Comparison of ENCODE assay signal across 8 mouse cellular contexts in genomic region chr5:30154474-30155394, GRCm38 (mm10). TPM values are rescaled to one million over a fixed set of nuclear protein-coding genes. Genes with fewer than 3 reads are reported as not detected.
DNase-seq lines count a peak whose midpoint lies in the region; ATAC-seq and TF ChIP-seq lines count a peak whose summit lies in the region.

TSS of gene Hadha (minus strand) at chr5:30155162.
TSS of gene Hadhb (plus strand) at chr5:30155248.

- peak within 1 kb of the TSS; percentile 75 for H3K9ac ChIP-seq in embryonic facial prominence, embryonic 14.5 days (ENCODE audit: low read depth, low read length)
- peak within 1 kb of the TSS; percentile 70 for H3K9ac ChIP-seq in limb, embryonic 14.5 days (ENCODE audit: low read depth, low read length, severe bottlenecking)
- H3K9ac ChIP-seq in midbrain, postnatal 0 days (replicated peaks; ENCODE audit: low read length, poor library complexity, severe bottlenecking), result peak within 1 kb of the TSS; percentile 75

- H3K4me3 ChIP-seq in embryonic facial prominence, embryonic 14.5 days (ENCODE audit: low read depth, low read length), result peak within 1 kb of the TSS; percentile 77
- H3K4me3 ChIP-seq in limb, embryonic 14.5 days (replicated peaks; ENCODE audit: low read length), result peak within 1 kb of the TSS; percentile 67
- peak within 1 kb of the TSS; percentile 71 for H3K4me3 ChIP-seq in midbrain, postnatal 0 days (ENCODE audit: low read depth, low read length)

- no peaks in the 10 kb centered on the region for H3K9me3 ChIP-seq in embryonic facial prominence, embryonic 14.5 days (ENCODE audit: control insufficient read depth, low read length)
- H3K9me3 ChIP-seq in limb, embryonic 14.5 days (ENCODE audit: control insufficient read depth, low read length), result no peaks in the 10 kb centered on the region
- H3K9me3 ChIP-seq in midbrain, postnatal 0 days (ENCODE audit: low read length), result no peaks in the 10 kb centered on the region

- TF ChIP-seq POLR2A in limb, embryonic 14.5 days (IDR thresholded peaks at IDR 0.05; ENCODE audit: borderline replicate concordance, extremely low read depth, insufficient read depth, insufficient read length), result peak; percentile 73; the same call in 1 of the 2 replicates

- peak; percentile 25; the same call in 1 of the 2 replicates for TF ChIP-seq CTCF in midbrain, postnatal 0 days (IDR thresholded peaks at IDR 0.05)

- peak; percentile 87 for DNase-seq in 3T3-L1 (ENCODE audit: low read depth, low spot score)
- DNase-seq in adrenal gland, postnatal 4 days (ENCODE audit: low spot score in 2 of 2), result peak; percentile 87 to 92
- DNase-seq in embryonic facial prominence, embryonic 14.5 days (ENCODE audit: low spot score), result peak; percentile 94
- peak; percentile 93 for DNase-seq in heart, adult 8-10 months (ENCODE audit: low spot score)
- DNase-seq in kidney, adult 9 months, result peak; percentile 96
- peak; percentile 87 for DNase-seq in limb, embryonic 14.5 days (ENCODE audit: low spot score)
- peak; percentile 90 for DNase-seq in midbrain, postnatal 0 days (ENCODE audit: low spot score)
- DNase-seq in spleen, postnatal 14 days (ENCODE audit: low spot score in 2 of 2), result peak; percentile 89 to 94

- 0% methylated on average over 49 of the region's 53 CpGs for WGBS in embryonic facial prominence, embryonic 14.5 days
- under 1% methylated on average over 30 of the region's 53 CpGs for WGBS in limb, embryonic 14.5 days
- WGBS in midbrain, postnatal 0 days, result under 1% methylated on average over 53 of the region's 53 CpGs

- no peaks in the 10 kb centered on the region for H3K27me3 ChIP-seq in embryonic facial prominence, embryonic 14.5 days (replicated peaks; ENCODE audit: control insufficient read depth, insufficient read depth, low read length)
- H3K27me3 ChIP-seq in limb, embryonic 14.5 days (ENCODE audit: control insufficient read depth, insufficient read depth, low read length), result no peaks in the 10 kb centered on the region
- H3K27me3 ChIP-seq in midbrain, postnatal 0 days (ENCODE audit: insufficient read depth, low read length), result no peaks in the 10 kb centered on the region

- peak within 1 kb of the TSS; percentile 83 for H3K27ac ChIP-seq in embryonic facial prominence, embryonic 14.5 days (replicated peaks; ENCODE audit: low read depth, low read length)
- H3K27ac ChIP-seq in limb, embryonic 14.5 days (replicated peaks; ENCODE audit: low read depth, low read length), result peak within 1 kb of the TSS; percentile 90
- H3K27ac ChIP-seq in midbrain, postnatal 0 days (ENCODE audit: low read depth, low read length), result peak within 1 kb of the TSS; percentile 92

- H3K4me1 ChIP-seq in embryonic facial prominence, embryonic 14.5 days (ENCODE audit: control insufficient read depth, insufficient read depth, low read length), result peaks cover 6% of the 10 kb centered on the region; the same call in 1 of the 2 replicates
- peaks cover 12% of the 10 kb centered on the region for H3K4me1 ChIP-seq in limb, embryonic 14.5 days (ENCODE audit: control insufficient read depth, insufficient read depth, low read length)
- peaks cover 5% of the 10 kb centered on the region; the same call in 1 of the 2 replicates for H3K4me1 ChIP-seq in midbrain, postnatal 0 days (ENCODE audit: insufficient read depth, low read length)

- peak; percentile 94 for ATAC-seq in embryonic facial prominence, embryonic 14.5 days (ENCODE audit: low read depth)
- ATAC-seq in limb, embryonic 14.5 days (ENCODE audit: low FRiP score, low read depth), result peak; percentile 93
- ATAC-seq in midbrain, postnatal 0 days (ENCODE audit: low FRiP score), result peak; percentile 89

- H3K4me2 ChIP-seq in embryonic facial prominence, embryonic 14.5 days (ENCODE audit: low read depth, low read length), result peak within 1 kb of the TSS; percentile 78
- peak within 1 kb of the TSS; percentile 78 for H3K4me2 ChIP-seq in limb, embryonic 14.5 days (replicated peaks; ENCODE audit: low read depth, low read length, severe bottlenecking)
- H3K4me2 ChIP-seq in midbrain, postnatal 0 days (ENCODE audit: low read depth, low read length, poor library complexity, severe bottlenecking), result peak within 1 kb of the TSS; percentile 71

- H3K36me3 ChIP-seq in embryonic facial prominence, embryonic 14.5 days (ENCODE audit: control insufficient read depth, insufficient read depth, low read length), result no peaks in the 10 kb centered on the region
- 0 out of 2 replicates have a peak, but pooled peaks cover 5% of the 10 kb centered on the region for H3K36me3 ChIP-seq in limb, embryonic 14.5 days (ENCODE audit: control insufficient read depth, insufficient read depth, low read length)
- no peaks in the 10 kb centered on the region for H3K36me3 ChIP-seq in midbrain, postnatal 0 days (ENCODE audit: insufficient read depth, low read length)

RNA-seq across cellular contexts. Expression of gene Hadha, which starts in this region (rescaled TPM):
- 100 to 1,000 TPM; 374 to 422 TPM for total RNA-seq in adrenal gland, postnatal 4 days (2021)
- 120 and 125 TPM in 2 replicates for polyA plus RNA-seq in embryonic facial prominence, embryonic 14.5 days (2014; fragmentation: Nextera tagmentation; extraction: Ambion mirVana)
- 1,000 to 10,000 TPM; 1,298 to 1,376 (median 1,346) TPM for total RNA-seq in heart, adult 8-10 months (2022)
- polyA plus RNA-seq in limb, embryonic 14.5 days (2012; rRNA removed), result 63.8 and 84.0 TPM in 2 replicates
- polyA plus RNA-seq in limb, embryonic 14.5 days (2014; fragmentation: Nextera tagmentation; extraction: Ambion mirVana), result 123 and 124 TPM in 2 replicates
- total RNA-seq in midbrain, postnatal 0 days (2014; rRNA removed), result 42.3 and 54.1 TPM in 2 replicates
- 58.7 and 59.8 TPM in 2 replicates for polyA plus RNA-seq in midbrain, postnatal 0 days (2015; fragmentation: Nextera tagmentation; extraction: Ambion mirVana)

RNA-seq across cellular contexts. Expression of gene Hadhb, which starts in this region (rescaled TPM):
- 100 to 1,000 TPM; 407 to 479 TPM for total RNA-seq in adrenal gland, postnatal 4 days (2021)
- polyA plus RNA-seq in embryonic facial prominence, embryonic 14.5 days (2014; fragmentation: Nextera tagmentation; extraction: Ambion mirVana), result 138 and 147 TPM in 2 replicates
- total RNA-seq in heart, adult 8-10 months (2022), result 1,000 to 10,000 TPM; 2,312 to 2,801 (median 2,464) TPM
- polyA plus RNA-seq in limb, embryonic 14.5 days (2012; rRNA removed), result 73.4 and 74.3 TPM in 2 replicates
- polyA plus RNA-seq in limb, embryonic 14.5 days (2014; fragmentation: Nextera tagmentation; extraction: Ambion mirVana), result 128 and 132 TPM in 2 replicates
- 49.9 and 56.8 TPM in 2 replicates for total RNA-seq in midbrain, postnatal 0 days (2014; rRNA removed)
- 41.1 and 47.0 TPM in 2 replicates for polyA plus RNA-seq in midbrain, postnatal 0 days (2015; fragmentation: Nextera tagmentation; extraction: Ambion mirVana)

Comparison
In these comparisons a context has a peak if more than half of its experiments do, and no peak if none do; other contexts are left out.
1. Peak in every context shown above with its lines: DNase-seq, ATAC-seq, H3K4me3 ChIP-seq and H3K27ac ChIP-seq.
2. RNA of gene Hadhb (total RNA-seq): 2,312 to 2,801 TPM in heart, adult 8-10 months; 407 to 479 TPM in adrenal gland, postnatal 4 days and 49.9 to 56.8 TPM in midbrain, postnatal 0 days; every median in the first group is over 4 times any median in the second.